Mouse (Mus musculus) adrenal gland, adult 8-10 months (tissue): ENCODE measurements at regions not wholly inside any gene's neighbourhood (a gene's known extent, or its start where the extent isn't known, plus 50 kb on each side); places are given as distances from the start of the nearest gene placed in this dataset.
"Not testable (repeated sequence)": the region's sequence is repeated elsewhere in the genome, so short reads cannot be mapped to it uniquely, and the experiment has no call there.

ENCODE experiments used
- DNase-seq: peaks from one replicate; pipeline ENCODE4 v3.0.0; 2022

DNA sequence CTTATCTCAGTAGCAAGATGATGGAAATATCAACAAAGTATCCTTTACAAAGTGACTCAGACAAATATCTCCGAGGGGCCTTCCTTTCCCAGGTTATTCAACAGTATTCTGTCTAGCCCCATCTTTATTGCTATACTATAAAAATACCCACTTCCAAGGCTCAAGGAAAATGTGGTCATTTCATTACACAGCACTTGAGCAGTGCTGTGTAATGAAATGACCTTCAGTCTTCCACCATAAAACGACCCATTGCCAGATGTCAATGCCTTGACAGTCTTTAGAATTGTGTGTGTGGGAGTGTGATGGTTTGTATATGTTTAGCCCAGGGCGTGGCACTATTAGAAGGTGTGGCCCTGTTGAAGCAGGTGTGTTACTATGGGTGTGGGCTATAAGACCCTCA, 124.3 kb upstream of the Teddm2 start:
- no peak for DNase-seq

GRCm38 (mm10) chr1:154027303-154027702, 127.3 kb upstream of the Teddm2 start:
- DNase-seq: no peak

DNA sequence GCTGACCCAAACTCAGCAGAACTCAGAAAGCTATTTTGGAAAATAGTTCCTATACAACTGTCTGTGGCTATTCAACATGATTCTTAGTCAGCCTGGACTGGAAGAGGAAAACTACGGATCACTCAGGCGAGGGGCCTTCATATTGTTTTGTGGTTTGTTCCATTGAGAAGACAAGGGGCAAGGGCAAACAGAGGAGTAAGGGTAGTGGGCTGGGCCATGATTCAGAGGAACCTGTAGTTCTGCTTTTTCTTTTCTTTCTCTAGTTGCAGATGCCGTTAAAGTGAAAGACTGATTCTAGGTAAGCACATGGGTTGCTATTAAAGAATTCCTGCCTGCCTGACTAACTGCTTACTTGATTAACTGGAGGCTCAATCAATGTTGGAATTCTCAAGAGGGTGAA, 129.8 kb upstream of the Teddm2 start:
- no peak for DNase-seq

- peak; percentile 83 for DNase-seq
Observed at GRCm38 (mm10) chr1:154032669-154033099, 132.7 kb upstream of the Teddm2 start.

DNA sequence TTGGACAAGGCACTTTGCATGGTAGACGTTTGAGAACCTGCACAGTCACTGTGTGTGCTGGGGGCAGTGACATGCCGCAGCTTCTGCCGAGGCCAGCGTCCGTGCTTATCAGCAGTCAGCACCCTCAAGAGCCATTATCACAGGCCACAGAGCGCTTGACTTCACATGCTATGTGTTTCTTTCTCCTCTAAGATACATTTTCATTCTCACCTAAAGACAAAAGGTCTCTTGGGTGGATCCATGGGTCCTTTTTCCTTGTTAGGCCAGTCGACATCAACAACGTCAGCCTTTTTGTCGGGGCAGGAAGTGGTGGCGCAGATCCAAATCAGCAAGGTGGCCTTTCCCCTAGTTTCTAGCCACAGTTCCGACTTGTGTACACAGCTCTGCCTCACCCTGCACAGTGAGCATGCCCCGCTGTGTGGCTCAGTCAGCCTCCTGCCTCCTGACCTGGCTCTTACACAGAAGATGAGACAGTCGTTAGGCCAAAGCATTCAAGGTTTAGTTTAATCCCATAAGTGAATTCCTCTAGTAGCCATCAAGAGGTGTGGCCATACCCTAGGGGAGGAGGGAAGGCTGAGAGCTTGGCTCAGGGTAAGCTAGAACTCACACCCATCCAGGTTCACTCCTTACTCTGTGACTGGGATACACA, 134.1 kb upstream of the Teddm2 start:
- peak; percentile 26 for DNase-seq

DNA sequence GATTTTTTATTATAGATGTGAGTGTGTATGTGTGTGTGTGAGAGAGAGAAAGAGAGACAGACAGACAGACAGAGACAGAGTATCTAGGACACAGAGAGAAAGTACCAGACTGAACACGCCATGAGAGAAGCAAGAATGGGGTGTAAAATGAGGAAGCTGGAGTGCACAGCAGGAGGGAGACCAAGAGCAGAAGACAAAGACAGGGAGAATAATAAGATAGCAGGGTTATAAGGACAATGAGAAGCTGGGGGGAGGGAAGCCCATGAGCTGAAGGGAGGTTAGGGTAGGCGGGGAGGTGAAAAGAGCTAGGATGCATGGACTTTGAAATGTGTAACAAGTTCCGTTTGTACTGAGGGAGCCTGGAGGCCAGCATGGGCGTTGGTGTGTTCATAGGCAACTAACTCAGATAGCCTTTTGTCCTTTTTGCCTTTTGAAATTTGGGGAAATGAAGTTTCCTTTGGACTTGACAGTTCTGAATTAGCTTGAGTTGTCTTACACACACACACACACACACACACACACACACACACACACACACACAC, 136.8 kb upstream of the Teddm2 start:
- no peak for DNase-seq

DNA sequence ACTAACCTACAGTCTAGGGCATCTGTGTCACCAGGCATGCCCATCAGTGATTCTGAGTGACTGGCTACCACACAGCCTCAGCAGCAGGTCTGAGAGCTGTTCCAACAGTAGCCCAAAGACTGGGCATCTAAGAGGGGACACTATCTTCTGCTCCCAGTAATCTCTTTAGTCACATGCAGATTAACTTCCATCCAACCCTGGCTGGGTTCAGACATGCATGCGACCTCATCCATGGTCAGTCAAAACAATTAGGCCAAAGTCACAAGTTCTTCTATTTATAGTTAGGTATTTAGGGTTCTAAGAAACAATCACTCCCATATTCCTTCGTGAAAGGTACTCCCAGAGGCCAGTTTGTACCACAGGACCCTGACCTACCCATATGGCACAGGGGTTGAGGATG, 138.2 kb upstream of the Teddm2 start:
- DNase-seq: no peak

DNA sequence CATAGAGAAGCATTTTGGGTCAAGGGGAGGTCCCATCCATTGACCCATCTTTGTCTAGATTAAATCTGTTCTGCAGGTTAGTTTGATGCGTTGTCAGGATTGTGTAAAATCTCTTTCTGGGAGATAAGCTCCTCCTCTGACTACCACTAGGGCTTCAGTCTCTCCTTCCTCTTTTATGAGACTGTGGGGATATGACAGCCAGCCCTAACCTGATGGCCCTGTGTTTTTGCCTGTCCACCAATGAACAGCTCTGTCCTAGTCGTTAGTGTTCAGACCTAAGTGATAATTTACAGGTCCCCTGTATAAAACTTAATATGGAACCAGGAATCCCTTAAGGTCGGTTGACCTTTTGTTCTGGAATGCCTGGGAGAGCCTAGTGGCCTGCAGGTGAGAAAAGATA, 140.9 kb upstream of the Teddm2 start:
- DNase-seq: no peak

- DNase-seq: no peak
Observed at GRCm38 (mm10) chr1:154042956-154043355, 142.9 kb upstream of the Teddm2 start.

GRCm38 (mm10) chr1:154044712-154045111, 144.7 kb upstream of the Teddm2 start:
- no peak for DNase-seq

GRCm38 (mm10) chr1:154045951-154046350, 145.9 kb upstream of the Teddm2 start:
- DNase-seq: no peak

DNA sequence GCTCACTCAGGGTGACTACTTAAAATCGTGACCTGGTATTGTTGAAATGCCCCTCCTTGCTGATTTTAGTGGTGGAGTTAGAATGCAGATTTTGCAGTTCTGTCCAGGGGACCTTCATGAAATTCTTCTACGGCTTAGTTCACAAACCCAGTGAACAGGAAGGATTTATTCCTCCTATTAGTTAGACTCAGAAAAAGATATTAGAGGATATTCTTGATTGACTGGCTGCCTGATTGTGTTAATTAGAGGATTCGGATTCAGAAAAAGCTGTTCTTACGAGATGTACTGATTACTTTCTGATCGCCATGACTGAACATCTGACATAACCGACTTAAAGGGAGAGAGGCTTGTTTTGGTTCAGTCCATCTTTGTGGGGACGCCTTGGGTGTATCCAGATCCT, 147.3 kb upstream of the Zfp648 start:
- no peak for DNase-seq

DNA sequence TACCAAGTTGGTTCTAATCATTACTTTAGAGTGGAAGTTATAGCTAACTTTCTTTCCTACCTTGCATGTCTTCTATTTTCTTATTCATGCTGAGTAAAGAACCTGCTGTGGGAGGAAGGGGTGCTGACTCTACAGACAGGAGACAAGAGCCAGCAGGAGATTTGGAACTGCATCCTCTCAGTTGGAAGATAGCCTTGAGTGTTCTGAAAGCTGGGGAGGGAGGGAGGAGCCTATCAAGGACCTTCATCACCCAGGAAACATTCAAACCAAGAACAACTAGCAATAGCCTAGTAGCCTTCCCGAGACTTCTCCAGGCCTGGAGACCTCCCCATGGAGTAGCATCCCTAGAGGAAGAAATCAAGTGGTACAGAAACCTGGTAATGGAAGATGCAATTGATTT, 146.1 kb upstream of the Zfp648 start:
- peak; percentile 28 for DNase-seq

DNA sequence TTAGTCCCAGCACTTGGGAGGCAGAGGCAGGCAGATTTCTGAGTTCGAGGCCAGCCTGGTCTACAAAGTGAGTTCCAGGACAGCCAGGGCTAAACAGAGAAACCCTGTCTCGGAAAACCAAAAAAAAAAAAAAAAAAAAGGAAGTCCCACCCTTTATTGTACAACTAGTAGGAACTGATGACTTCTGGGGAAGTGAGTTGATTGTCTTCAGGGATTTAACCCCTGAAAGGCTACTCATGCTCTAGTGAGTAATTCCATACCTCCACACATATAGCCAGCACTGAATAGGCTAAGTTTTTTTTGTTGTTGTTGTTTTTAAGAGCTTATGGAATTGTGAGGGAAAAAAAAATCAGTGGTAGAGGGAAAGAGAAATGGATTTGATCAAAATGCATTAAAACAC, 139.6 kb upstream of the Zfp648 start:
- DNase-seq: not testable (repeated sequence)

DNA sequence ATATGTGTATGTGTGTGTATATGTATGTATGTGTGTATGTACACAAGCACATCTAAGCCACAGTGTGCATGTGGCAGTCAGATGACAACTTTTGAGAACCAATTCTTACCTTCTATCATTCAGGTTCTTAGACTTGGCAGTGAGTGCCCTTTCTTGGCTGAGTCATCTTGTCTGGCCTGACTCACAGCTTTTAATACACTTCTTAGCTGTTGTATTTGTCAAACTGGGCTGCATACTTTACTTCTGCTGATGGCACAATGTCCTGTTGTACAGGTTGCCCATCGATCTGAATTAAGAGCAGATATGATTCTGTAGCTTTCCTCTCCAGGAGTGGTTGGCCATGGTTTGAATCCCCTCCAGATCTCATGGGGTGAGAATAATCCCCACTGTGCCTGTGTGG, 139.1 kb upstream of the Zfp648 start:
- no peak for DNase-seq

- no peak for DNase-seq
Observed at GRCm38 (mm10) chr1:154062666-154063065, 138.3 kb upstream of the Zfp648 start.

DNA sequence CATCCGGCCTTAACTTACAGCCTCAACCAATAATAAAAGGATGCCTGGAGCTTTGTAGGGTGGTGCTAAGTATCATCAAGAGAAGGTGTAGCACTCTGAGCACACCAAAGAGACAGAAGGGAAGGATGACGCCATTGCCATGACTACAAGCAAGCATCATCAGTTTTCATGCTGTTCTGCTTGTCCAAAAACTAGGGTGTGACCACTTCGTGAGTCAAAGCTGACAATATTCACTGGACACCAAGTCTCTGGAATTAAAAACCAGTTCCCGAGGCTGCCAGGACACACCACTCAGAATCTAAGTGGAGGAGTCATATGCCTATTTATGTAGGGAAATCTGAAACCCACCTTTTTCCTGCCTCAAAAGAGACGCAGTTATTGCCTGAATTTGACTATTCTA, 136.4 kb upstream of the Zfp648 start:
- no peak for DNase-seq

- peak; percentile 31 for DNase-seq
Observed at GRCm38 (mm10) chr1:154065336-154066329, 135.4 kb upstream of the Zfp648 start.

DNA sequence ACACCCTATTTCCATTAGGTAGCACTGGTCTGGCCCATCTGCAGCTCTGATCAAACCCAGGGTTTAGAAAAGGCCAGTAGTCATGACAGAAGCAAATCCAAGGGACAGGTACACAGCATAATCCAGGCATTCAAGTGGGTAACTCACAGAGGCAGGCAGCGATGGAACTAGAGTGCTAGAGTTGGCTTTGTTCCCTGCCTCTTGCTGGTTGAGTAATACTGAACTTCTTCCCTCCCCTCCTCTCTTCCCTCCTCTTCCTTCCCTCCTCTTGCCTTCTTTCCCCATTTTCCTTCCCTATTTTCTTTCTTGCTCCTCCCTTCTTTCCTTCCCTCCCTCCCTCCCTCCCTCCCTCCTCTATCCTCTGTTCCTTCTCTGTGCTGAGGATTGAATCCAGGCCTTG, 133.1 kb upstream of the Zfp648 start:
- no peak for DNase-seq

- DNase-seq: no peak
Observed at GRCm38 (mm10) chr1:154074270-154074669, 126.7 kb upstream of the Zfp648 start.

DNA sequence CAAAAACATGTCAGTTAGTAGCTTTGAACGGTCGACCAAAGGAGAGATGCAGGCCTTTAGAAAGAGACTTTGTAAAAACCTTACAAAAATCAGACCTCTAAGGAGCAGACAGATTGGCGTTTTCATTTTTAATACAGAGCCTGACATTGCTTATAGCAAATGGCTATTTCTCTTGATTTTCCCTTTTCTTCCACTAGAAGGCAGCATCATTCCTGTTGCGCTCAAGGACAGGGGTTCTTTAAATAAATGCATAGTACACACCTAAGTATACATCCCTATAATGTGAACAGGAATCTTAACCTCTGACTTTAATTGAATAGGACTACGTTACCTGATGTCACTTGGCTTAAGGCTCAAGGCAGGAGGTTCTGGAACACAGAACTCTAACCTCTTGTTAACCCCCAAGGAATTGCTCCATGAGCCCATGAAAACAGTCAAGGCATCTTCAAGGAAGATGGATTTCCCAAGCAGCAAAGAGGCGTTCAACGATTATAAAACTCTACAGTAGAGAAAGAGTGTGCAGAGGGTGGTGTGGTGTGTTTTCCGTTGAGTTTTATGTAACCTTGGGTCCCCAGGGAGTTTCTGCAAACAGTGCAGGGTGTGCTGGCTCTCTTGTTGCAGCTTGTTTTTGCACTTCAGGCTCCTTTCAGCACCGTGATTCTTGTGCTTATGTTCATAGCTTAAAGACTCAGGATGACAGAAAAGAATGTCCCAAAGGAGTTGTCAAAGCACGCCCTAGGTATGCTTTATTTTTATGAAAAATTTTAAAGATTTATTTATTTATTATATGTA, 124.1 kb upstream of the Zfp648 start:
- peak; percentile 24 for DNase-seq

GRCm38 (mm10) chr1:154080505-154081380, 120.2 kb upstream of the Zfp648 start:
- DNase-seq: no peak
